ENCODE assay signal across 14 mouse cellular contexts in the genomic region with DNA sequence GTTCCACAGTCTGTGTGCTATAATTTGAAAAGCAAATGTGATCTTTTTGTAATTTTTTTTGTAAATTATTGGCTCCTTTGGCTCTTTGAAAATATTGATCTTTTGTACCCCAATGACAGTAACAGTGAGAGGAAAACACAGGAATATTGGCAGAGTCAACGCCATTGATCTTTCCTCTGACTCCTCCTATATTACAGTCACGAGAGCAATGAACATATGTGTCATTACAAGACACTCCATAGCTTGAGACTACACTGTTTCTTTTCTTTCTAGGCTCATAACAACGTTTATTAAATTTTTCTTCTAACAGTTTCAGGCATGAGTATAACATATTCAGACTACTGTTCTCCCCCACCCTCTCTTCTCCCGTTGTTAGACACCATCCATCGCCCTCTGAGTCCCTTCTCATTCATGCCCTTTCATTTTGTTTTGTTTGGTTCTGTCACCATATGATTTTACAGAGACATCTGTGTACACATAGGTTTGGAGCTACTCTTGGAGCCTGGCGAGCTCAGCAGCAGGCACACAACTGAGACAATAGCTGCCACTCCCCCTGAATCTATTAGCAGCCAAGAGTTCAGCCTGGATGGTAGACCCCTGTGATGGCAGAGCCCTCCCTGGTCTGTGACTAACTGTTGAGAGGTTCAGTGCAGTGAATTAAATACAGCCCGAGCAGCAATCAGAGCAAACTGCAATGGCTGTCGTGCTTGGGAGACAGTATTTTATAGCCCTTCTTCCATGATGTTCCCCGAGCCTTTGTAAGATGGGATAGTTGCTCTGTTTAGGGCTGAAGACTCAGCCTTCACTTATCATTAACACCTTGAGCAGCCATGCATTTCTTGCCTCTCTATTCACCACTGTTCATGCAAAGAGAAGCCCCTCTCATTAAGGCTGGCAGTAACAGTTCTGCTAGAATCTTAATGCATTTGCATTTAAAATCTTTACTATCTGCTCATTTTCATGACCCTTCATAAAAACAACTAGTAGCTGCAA. TPM values are rescaled to one million over a fixed set of nuclear protein-coding genes. Genes with fewer than 3 reads are reported as not detected.
DNase-seq lines count a peak whose midpoint lies in the region; ATAC-seq lines count a peak whose summit lies in the region.
"Had no signal": no experiment of that assay in that cellular context is flagged by ENCODE, and none has a peak within 500 bp of the region (broad histone marks: within the 10 kb centered on the region; RNA-seq: fewer than 3 reads in every experiment).

No protein-coding gene starts in this region.

- H3K9me3 ChIP-seq in kidney, embryonic 15.5 days (replicated peaks), result no peaks in the 10 kb centered on the region
- H3K9me3 ChIP-seq in hindbrain, embryonic 15.5 days, result no peaks in the 10 kb centered on the region
- no peaks in the 10 kb centered on the region for H3K9me3 ChIP-seq in neural tube, embryonic 13.5 days
- H3K9me3 ChIP-seq in kidney, embryonic 16.5 days (ENCODE audit: low read length), result no peaks in the 10 kb centered on the region
- H3K9me3 ChIP-seq: liver, embryonic 12.5 days had no signal

- no peak overlapping the region for H3K4me2 ChIP-seq in kidney, embryonic 15.5 days
- 0 out of 2 replicates have a peak overlapping the region, but pooled peaks have one; percentile 2 for H3K4me2 ChIP-seq in hindbrain, embryonic 15.5 days
- 0 out of 2 replicates have a peak overlapping the region, but pooled peaks have one; percentile 2 for H3K4me2 ChIP-seq in neural tube, embryonic 13.5 days
- H3K4me2 ChIP-seq in kidney, embryonic 16.5 days (replicated peaks; ENCODE audit: low read depth, low read length), result no peak overlapping the region; the same call in 1 of the 2 replicates
- H3K4me2 ChIP-seq: liver, embryonic 12.5 days had no signal

- peak; percentile 56; the same call in 1 of the 2 replicates for ATAC-seq in kidney, embryonic 15.5 days (replicated peaks; ENCODE audit: low FRiP score)
- ATAC-seq in hindbrain, embryonic 15.5 days (ENCODE audit: low FRiP score, low read depth), result peak; percentile 81
- peak; percentile 59 for ATAC-seq in neural tube, embryonic 13.5 days (ENCODE audit: low read depth)
- no peak; the same call in 1 of the 2 replicates for ATAC-seq in kidney, embryonic 16.5 days (ENCODE audit: low FRiP score, low TSS enrichment)
- ATAC-seq: liver, embryonic 12.5 days had no signal

- H3K27ac ChIP-seq in kidney, embryonic 15.5 days, result no peak overlapping the region
- H3K27ac ChIP-seq in hindbrain, embryonic 15.5 days (replicated peaks), result peak overlapping the region; percentile 39
- peak overlapping the region; percentile 67 for H3K27ac ChIP-seq in neural tube, embryonic 13.5 days (replicated peaks)
- H3K27ac ChIP-seq in kidney, embryonic 16.5 days (ENCODE audit: low read length), result no peak overlapping the region
- H3K27ac ChIP-seq: left cerebral cortex, adult 2 months; liver, embryonic 12.5 days had no signal

- no peaks in the 10 kb centered on the region for H3K27me3 ChIP-seq in kidney, embryonic 15.5 days
- H3K27me3 ChIP-seq in hindbrain, embryonic 15.5 days, result no peaks in the 10 kb centered on the region
- no peaks in the 10 kb centered on the region for H3K27me3 ChIP-seq in neural tube, embryonic 13.5 days
- no peaks in the 10 kb centered on the region for H3K27me3 ChIP-seq in kidney, embryonic 16.5 days (ENCODE audit: insufficient read depth, low read length)
- H3K27me3 ChIP-seq: liver, embryonic 12.5 days had no signal

- H3K4me3 ChIP-seq in kidney, embryonic 15.5 days (replicated peaks), result no peak overlapping the region
- H3K4me3 ChIP-seq in hindbrain, embryonic 15.5 days, result no peak overlapping the region
- H3K4me3 ChIP-seq in neural tube, embryonic 13.5 days, result no peak overlapping the region
- H3K4me3 ChIP-seq in kidney, embryonic 16.5 days (ENCODE audit: low read length), result no peak overlapping the region
- H3K4me3 ChIP-seq: erythroblast, embryonic 14.5 days; left cerebral cortex, adult 2 months; liver, embryonic 12.5 days had no signal

- no peak overlapping the region for H3K9ac ChIP-seq in kidney, embryonic 15.5 days
- no peak overlapping the region for H3K9ac ChIP-seq in hindbrain, embryonic 15.5 days
- no peak overlapping the region for H3K9ac ChIP-seq in neural tube, embryonic 13.5 days
- H3K9ac ChIP-seq in kidney, embryonic 16.5 days (replicated peaks; ENCODE audit: low read length), result no peak overlapping the region
- H3K9ac ChIP-seq: liver, embryonic 12.5 days had no signal

- WGBS in kidney, embryonic 15.5 days, result 56% methylated on average over 9 of the region's 9 CpGs
- WGBS in hindbrain, embryonic 15.5 days, result 24% methylated on average over 9 of the region's 9 CpGs
- WGBS in neural tube, embryonic 13.5 days, result 28% methylated on average over 9 of the region's 9 CpGs
- 52% methylated on average over 9 of the region's 9 CpGs for WGBS in kidney, embryonic 16.5 days

- H3K4me1 ChIP-seq in kidney, embryonic 15.5 days, result no peaks in the 10 kb centered on the region
- peaks cover 7% of the 10 kb centered on the region for H3K4me1 ChIP-seq in hindbrain, embryonic 15.5 days (replicated peaks)
- H3K4me1 ChIP-seq in neural tube, embryonic 13.5 days (replicated peaks), result peaks cover 12% of the 10 kb centered on the region
- H3K4me1 ChIP-seq in kidney, embryonic 16.5 days (ENCODE audit: insufficient read depth, low read length), result no peaks in the 10 kb centered on the region
- H3K4me1 ChIP-seq: liver, embryonic 12.5 days had no signal

- no peaks in the 10 kb centered on the region for H3K36me3 ChIP-seq in kidney, embryonic 15.5 days
- no peaks in the 10 kb centered on the region for H3K36me3 ChIP-seq in hindbrain, embryonic 15.5 days
- H3K36me3 ChIP-seq in neural tube, embryonic 13.5 days, result no peaks in the 10 kb centered on the region
- no peaks in the 10 kb centered on the region for H3K36me3 ChIP-seq in kidney, embryonic 16.5 days (ENCODE audit: insufficient read depth, low read length)
- H3K36me3 ChIP-seq: liver, embryonic 12.5 days had no signal

- no peak for DNase-seq in kidney, postnatal 36 days
- DNase-seq in embryo, embryonic 9.5 days (ENCODE audit: extremely low spot score), result peak; percentile 8
- DNase-seq in natural killer cell, adult 2 months (ENCODE audit: low spot score in 2 of 2), result no peak
- no peak for DNase-seq in frontal cortex, postnatal 36 days (ENCODE audit: low spot score in 2 of 2)
- DNase-seq: heart, postnatal 10 days; kidney, adult 9 months; lung, postnatal 36 days had no signal

RNA-seq across cellular contexts. Expression of gene Tll1, which starts 52.9 kb away (rescaled TPM):
- 0.60 and 0.77 TPM in 2 replicates for polyA plus RNA-seq in kidney, embryonic 15.5 days (2015; fragmentation: Nextera tagmentation; extraction: Ambion mirVana)
- 3.2 and 4.4 TPM in 2 replicates for polyA plus RNA-seq in hindbrain, embryonic 15.5 days (2015; fragmentation: Nextera tagmentation; extraction: Ambion mirVana)
- polyA plus RNA-seq in neural tube, embryonic 13.5 days (2015; fragmentation: Nextera tagmentation; extraction: Ambion mirVana), result 2.2 TPM in 2 replicates
- polyA plus RNA-seq in kidney, embryonic 16.5 days (2015; fragmentation: Nextera tagmentation; extraction: Ambion mirVana), result 0.80 and 0.86 TPM in 2 replicates
- polyA plus RNA-seq: erythroblast, embryonic 14.5 days had no signal

Comparison
In these comparisons a context has a peak if more than half of its experiments do, and no peak if none do; other contexts are left out.
1. H3K27ac ChIP-seq: peak in hindbrain, embryonic 15.5 days (single experiment) and neural tube, embryonic 13.5 days (single experiment); none in kidney, embryonic 15.5 days (single experiment) and kidney, embryonic 16.5 days (single experiment).
2. H3K4me2 ChIP-seq: peak in hindbrain, embryonic 15.5 days (single experiment) and neural tube, embryonic 13.5 days (single experiment); none in kidney, embryonic 15.5 days (single experiment) and kidney, embryonic 16.5 days (single experiment).